Mouse (Mus musculus): ENCODE data around the gene Ubqln4. TPM values are rescaled to one million over a fixed set of nuclear protein-coding genes. Genes with fewer than 3 reads are reported as not detected.
A peak's percentile ranks its signal among the peaks of the same experiment; 100 is the strongest.

Ubqln4 gene
- total and polyA plus RNA-seq, 3 experiments, result 43.6 to 171 (median 83.0) TPM

DNA sequence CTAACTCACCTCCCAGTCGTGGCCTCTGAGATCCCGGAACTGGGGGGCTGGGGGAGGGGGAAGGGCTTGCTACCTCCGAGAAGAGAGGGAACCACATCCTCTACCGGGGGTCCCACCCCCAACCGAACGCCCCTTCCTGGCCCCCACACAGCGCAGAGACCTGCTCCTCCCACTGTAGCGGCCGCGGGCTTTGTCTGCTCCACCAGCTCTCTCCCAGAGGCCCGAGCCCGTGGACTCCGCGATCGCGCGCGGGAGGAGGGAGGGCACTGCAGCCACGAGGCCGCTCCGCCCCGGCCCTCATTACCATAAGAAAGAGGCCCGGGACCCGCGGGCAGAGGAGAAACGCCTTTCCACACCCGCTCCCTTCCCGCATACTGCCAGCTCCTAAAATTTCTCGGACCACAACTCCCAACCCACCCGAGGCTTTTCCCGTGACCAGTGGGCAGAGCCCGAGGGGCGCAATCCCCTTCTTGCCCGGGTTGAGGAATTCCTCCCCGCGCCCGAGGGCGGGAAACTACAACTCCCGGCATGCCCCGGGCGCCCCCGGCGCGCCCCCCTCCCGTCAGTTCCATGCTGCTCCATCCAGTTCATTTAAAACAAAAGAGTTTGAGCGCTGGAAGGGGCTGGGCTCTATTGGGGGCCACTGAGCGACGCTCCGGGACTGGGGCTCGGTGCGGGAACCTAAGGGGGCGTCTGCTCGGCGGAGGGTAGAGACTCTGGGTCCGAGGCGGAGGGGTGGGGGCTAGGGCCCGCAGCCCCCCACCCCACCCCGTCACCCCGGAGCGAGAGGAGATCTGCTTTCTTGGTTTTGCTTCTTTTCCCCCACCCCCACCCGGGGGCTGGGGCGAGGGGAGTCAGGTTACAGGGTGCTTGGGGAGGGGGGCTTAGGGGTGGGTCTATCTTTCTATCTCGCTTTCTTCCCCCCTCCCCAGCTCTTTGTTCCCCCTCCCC lies 21.9 kb upstream of the Ubqln4 start:
- no peaks in the 10 kb centered on the region for H3K27me3 ChIP-seq (ENCODE audit: control insufficient read depth in 1 of 2, insufficient read depth in 2 of 2, low read length in 2 of 2)
- H3K9ac ChIP-seq (ENCODE audit: control insufficient read depth, low read depth, low read length, poor library complexity, severe bottlenecking), result peak overlapping the region; percentile 80
- no peaks in the 10 kb centered on the region for H3K9me3 ChIP-seq (replicated peaks; ENCODE audit: insufficient read depth, low read length)
- DNase-seq (ENCODE audit: low read depth, low spot score), result peak; percentile 93
- peaks cover 9 to 20% of the 10 kb centered on the region in 2 experiments for H3K4me1 ChIP-seq (ENCODE audit: control insufficient read depth in 1 of 2, insufficient read depth in 2 of 2, low read length in 2 of 2)
- TF ChIP-seq POLR2AphosphoS2 (IDR thresholded peaks at IDR 0.05; ENCODE audit: low read length), result peak; percentile 53; the same call in 1 of the 2 replicates
- no peak for TF ChIP-seq RAD21 (IDR thresholded peaks at IDR 0.05; ENCODE audit: low read depth, low read length)
- TF ChIP-seq USF2 (IDR thresholded peaks at IDR 0.05; ENCODE audit: borderline replicate concordance in 1 of 2, insufficient read depth in 1 of 2, low read depth in 1 of 2, low read length in 2 of 2), result no peak
- peak; percentile 99 for TF ChIP-seq SIN3A (IDR thresholded peaks at IDR 0.05; ENCODE audit: low read length)
- TF ChIP-seq ELF1 (IDR thresholded peaks at IDR 0.05; ENCODE audit: low read depth, low read length), result peak; percentile 82
- TF ChIP-seq GABPA (IDR thresholded peaks at IDR 0.05; ENCODE audit: low read depth, low read length), result 0 out of 2 replicates have a peak, but pooled peaks have one; percentile 10
- TF ChIP-seq E2F4 (IDR thresholded peaks at IDR 0.05; ENCODE audit: borderline replicate concordance, low read depth, low read length), result peak; percentile 79; the same call in 1 of the 2 replicates
- peak; percentile 58 for TF ChIP-seq NELFE (IDR thresholded peaks at IDR 0.05; ENCODE audit: low read depth, low read length)
- no peak for TF ChIP-seq TAL1 (IDR thresholded peaks at IDR 0.05; ENCODE audit: low read length)
- TF ChIP-seq MEF2A (IDR thresholded peaks at IDR 0.05; ENCODE audit: extremely low read depth, insufficient replicate concordance, low read depth, low read length, poor library complexity, severe bottlenecking), result no peak
- peak; percentile 78; the same call in 1 of the 2 replicates for TF ChIP-seq CHD1 (IDR thresholded peaks at IDR 0.05; ENCODE audit: low read depth, low read length)
- no peak for TF ChIP-seq MYB (IDR thresholded peaks at IDR 0.05; ENCODE audit: low read depth, low read length)
- TF ChIP-seq MAX (IDR thresholded peaks at IDR 0.05; ENCODE audit: low read length), result peak; percentile 83
- peak; percentile 35; the same call in 1 of the 2 replicates for TF ChIP-seq NRF1 (IDR thresholded peaks at IDR 0.05; ENCODE audit: insufficient read depth, low read depth, low read length, poor library complexity, severe bottlenecking)
- peak; percentile 99 for TF ChIP-seq MXI1 (IDR thresholded peaks at IDR 0.05; ENCODE audit: low read depth, low read length)
- peak; percentile 75 for TF ChIP-seq ZMIZ1 (IDR thresholded peaks at IDR 0.05; ENCODE audit: low read depth, low read length)
- peak; percentile 54 for TF ChIP-seq ETS1 (IDR thresholded peaks at IDR 0.05; ENCODE audit: low read depth, low read length)
- peak; percentile 42 to 75; a peak in 3 of 4 replicates for TF ChIP-seq POLR2A (IDR thresholded peaks at IDR 0.05; ENCODE audit: control insufficient read depth in 1 of 2, insufficient read depth in 1 of 2, low read depth in 1 of 2, low read length in 2 of 2, poor library complexity in 1 of 2)
- TF ChIP-seq USF1 (IDR thresholded peaks at IDR 0.05; ENCODE audit: low read depth, low read length), result 0 out of 2 replicates have a peak, but pooled peaks have one; percentile 43
- TF ChIP-seq MAZ (IDR thresholded peaks at IDR 0.05; ENCODE audit: low read depth, low read length), result peak; percentile 100
- TF ChIP-seq EP300 (IDR thresholded peaks at IDR 0.05; ENCODE audit: low read depth in 1 of 2, low read length in 2 of 2), result peak in 1 of 2 experiments; percentile 31; a peak in 2 of 4 replicates
- TF ChIP-seq MYC (IDR thresholded peaks at IDR 0.05; ENCODE audit: low read depth, low read length), result peak; percentile 84; the same call in 1 of the 2 replicates
- TF ChIP-seq BHLHE40 (IDR thresholded peaks at IDR 0.05; ENCODE audit: borderline replicate concordance, low read depth, low read length), result 0 out of 2 replicates have a peak, but pooled peaks have one; percentile 22
- TF ChIP-seq POLR2AphosphoS5 (IDR thresholded peaks at IDR 0.05; ENCODE audit: borderline replicate concordance, low read depth, low read length), result no peak
- TF ChIP-seq HCFC1 (IDR thresholded peaks at IDR 0.05; ENCODE audit: low read depth, low read length), result peak; percentile 98
- TF ChIP-seq CTCF (IDR thresholded peaks at IDR 0.05 in 2 of 3, conservative IDR thresholded peaks at IDR 0.05 in 1 of 3; ENCODE audit: control insufficient read depth in 1 of 3, insufficient read depth in 1 of 3, low read depth in 2 of 3, low read length in 3 of 3, poor library complexity in 1 of 3, severe bottlenecking in 1 of 3), result no peak; a peak in 1 of 6 replicates
- no peak for TF ChIP-seq MAFK (IDR thresholded peaks at IDR 0.05; ENCODE audit: borderline replicate concordance, low read depth, low read length)
- TF ChIP-seq CHD2 (IDR thresholded peaks at IDR 0.05; ENCODE audit: low read length), result peak; percentile 53
- peak; percentile 41; the same call in 1 of the 2 replicates for TF ChIP-seq TBP (IDR thresholded peaks at IDR 0.05; ENCODE audit: low read depth, low read length)
- TF ChIP-seq TCF12 (IDR thresholded peaks at IDR 0.05; ENCODE audit: low read depth, low read length), result peak; percentile 57; the same call in 1 of the 2 replicates
- no peak for TF ChIP-seq RCOR1 (IDR thresholded peaks at IDR 0.05; ENCODE audit: low read depth, low read length)
- TF ChIP-seq ZNF384 (IDR thresholded peaks at IDR 0.05; ENCODE audit: low read depth, low read length), result no peak
- peak; percentile 93 for TF ChIP-seq KAT2A (conservative IDR thresholded peaks at IDR 0.05; ENCODE audit: low read depth, low read length)
- H3K4me3 ChIP-seq (ENCODE audit: control insufficient read depth in 1 of 2, insufficient read depth in 1 of 2, low read depth in 2 of 2, low read length in 2 of 2), result peak overlapping the region; percentile 75 to 91
- peaks cover 12% of the 10 kb centered on the region for H3K79me2 ChIP-seq (ENCODE audit: control insufficient read depth, insufficient read depth, low read length, poor library complexity)
- peak overlapping the region; percentile 41 for H3K27ac ChIP-seq (ENCODE audit: control insufficient read depth, low read depth, low read length)
- peaks cover 0 to 13% of the 10 kb centered on the region in 2 experiments; a peak in 2 of 4 replicates for H3K36me3 ChIP-seq (ENCODE audit: control insufficient read depth in 1 of 2, insufficient read depth in 2 of 2, low read length in 2 of 2)

All from MEL (cell line).